Mouse (Mus musculus): ENCODE data around the gene Pgrmc2. TPM values are rescaled to one million over a fixed set of nuclear protein-coding genes. Genes with fewer than 3 reads are reported as not detected.
A peak's percentile ranks its signal among the peaks of the same experiment; 100 is the strongest.

Pgrmc2 gene
- polyA plus RNA-seq (2015; fragmentation: Nextera tagmentation; extraction: Ambion mirVana) = 28.6 and 28.8 TPM in 2 replicates

DNA sequence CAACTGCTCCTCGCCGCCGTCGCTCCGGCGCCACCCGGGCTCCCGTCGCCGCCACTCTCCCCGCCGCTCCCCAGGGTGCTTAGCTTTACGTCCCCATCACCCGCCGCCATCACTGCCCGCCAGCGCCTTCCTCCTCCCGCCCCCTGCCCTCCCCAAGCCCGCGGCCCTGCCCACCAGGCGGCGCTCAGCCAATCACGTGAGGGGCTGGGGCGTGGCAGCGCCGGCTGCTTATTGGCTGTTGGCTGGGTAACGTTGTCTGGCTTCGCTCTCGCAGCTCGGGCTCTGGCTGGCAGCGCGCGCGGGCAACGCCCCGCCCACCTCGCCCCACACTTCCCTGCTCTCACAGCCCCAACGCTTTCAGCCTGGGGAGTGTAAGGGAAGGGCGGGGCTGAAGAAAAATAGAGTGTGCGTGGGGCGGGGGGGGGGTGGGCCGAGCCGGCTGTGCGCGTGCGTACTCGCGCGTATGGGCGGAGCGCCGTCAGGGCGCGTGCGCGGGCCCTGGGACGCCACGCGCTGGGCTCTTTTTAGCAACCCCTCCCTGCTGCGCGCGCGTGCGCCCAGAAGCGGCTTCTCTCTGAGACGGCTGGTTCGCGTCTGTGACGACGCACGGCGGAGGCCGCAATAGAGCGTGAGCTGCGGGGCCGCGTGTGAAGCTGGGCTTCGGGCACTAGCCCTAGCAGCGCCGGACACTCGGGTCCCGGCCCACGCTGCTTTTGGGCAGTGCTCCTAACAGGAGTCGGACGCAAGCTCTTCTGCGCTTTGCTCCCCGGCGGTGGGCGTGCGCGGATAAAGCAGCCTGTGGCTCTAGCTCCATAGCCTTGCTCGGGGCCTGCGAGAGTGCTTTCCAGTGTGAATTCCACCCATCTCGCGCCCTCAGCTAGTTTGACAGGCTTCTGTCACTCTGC lies at the start of gene Pgrmc2:
Pgrmc2 (minus strand) TSS at position 162 of the 905 bp plus-strand sequence.
- ATAC-seq (ENCODE audit: low FRiP score) = peak; percentile 98
- H3K36me3 ChIP-seq = no peaks in the 10 kb centered on the region
- H3K4me3 ChIP-seq = peak within 1 kb of the TSS; percentile 93
- under 1% methylated on average over 95 of the region's 95 CpGs for WGBS
- no peaks in the 10 kb centered on the region for H3K9me3 ChIP-seq
- peak within 1 kb of the TSS; percentile 89 for H3K9ac ChIP-seq
- H3K27ac ChIP-seq = peak within 1 kb of the TSS; percentile 94
- no peaks in the 10 kb centered on the region for H3K27me3 ChIP-seq
- H3K4me2 ChIP-seq = peak within 1 kb of the TSS; percentile 82
- H3K4me1 ChIP-seq (replicated peaks) = peaks cover 27% of the 10 kb centered on the region

DNA sequence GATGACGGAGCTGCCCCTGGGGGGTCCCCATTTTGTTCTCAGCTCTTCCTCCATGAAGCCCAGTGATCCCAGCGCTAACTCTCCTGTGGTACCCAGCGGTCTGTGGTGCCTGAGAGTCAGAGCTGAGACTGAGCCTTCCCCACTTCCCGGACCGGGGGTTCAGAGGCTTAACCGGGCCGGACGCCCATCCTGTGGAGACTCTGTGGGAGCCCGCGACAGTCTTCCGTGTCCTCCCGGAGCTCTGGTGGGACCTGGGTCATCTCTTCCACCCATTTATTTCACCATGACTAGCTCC lies 41.1 kb upstream of the Pgrmc2 start:
- Histone ChIP-seq H3K9ac (no peak overlapping the region), H3K27me3 (0 out of 2 replicates have a peak, but pooled peaks cover 4% of the 10 kb centered on the region), H3K4me2 (peak overlapping the region; percentile 36), H3K27ac (no peak overlapping the region), H3K36me3 (no peaks in the 10 kb centered on the region), H3K4me1 (replicated peaks) (peaks cover 8% of the 10 kb centered on the region), H3K9me3 (no peaks in the 10 kb centered on the region), H3K4me3 (no peak overlapping the region)
- peak; percentile 54 for ATAC-seq (ENCODE audit: low FRiP score)
- 27% methylated on average over 12 of the region's 12 CpGs for WGBS

DNA sequence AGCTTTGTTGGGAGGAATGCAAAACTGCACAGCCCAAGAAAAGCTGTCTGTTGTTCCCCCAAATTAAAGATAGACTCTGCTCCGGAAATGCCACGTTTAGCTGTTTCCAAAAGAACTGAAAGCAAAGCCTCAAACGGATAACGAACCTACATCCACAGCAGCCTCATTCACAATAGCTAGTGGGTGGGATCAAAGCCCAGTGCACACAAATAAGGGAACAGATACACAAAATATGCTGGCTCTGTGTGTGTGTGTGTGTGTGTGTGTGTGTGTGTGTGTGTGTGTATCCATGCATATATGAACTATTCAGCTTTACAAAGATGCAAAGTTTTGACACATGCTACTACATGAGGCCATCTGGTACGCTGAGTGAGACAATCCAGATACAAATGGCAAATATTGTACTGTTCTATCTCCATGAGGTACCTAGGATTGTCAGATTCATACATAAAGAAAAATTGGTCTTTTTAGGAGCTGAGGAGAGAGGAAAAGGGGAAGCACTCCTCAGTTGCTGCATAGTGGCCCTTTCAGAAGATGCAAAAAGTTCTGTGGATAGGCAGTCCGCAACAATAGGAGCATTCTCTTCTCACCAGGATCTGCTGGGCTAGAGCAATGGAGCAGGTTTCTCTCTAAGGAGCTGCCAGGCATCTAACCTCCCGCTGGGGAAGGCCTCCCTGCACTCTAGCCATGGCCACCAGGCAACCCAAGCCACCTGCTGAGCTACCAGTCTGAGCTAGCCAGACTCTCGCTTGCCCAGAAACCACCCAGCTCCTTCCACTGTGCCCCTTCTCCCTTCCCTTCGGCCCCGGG lies 40.5 kb upstream of the Pgrmc2 start:
- 0 out of 2 replicates have a peak, but pooled peaks cover 4% of the 10 kb centered on the region for H3K27me3 ChIP-seq
- H3K4me2 ChIP-seq = peak overlapping the region; percentile 36
- H3K36me3 ChIP-seq = no peaks in the 10 kb centered on the region
- 25% methylated on average over 10 of the region's 10 CpGs for WGBS
- no peak overlapping the region for H3K27ac ChIP-seq
- H3K9me3 ChIP-seq = no peaks in the 10 kb centered on the region
- H3K4me3 ChIP-seq = no peak overlapping the region
- no peak overlapping the region for H3K9ac ChIP-seq
- peak; percentile 49 for ATAC-seq (ENCODE audit: low FRiP score)
- H3K4me1 ChIP-seq (replicated peaks) = peaks cover 8% of the 10 kb centered on the region

DNA sequence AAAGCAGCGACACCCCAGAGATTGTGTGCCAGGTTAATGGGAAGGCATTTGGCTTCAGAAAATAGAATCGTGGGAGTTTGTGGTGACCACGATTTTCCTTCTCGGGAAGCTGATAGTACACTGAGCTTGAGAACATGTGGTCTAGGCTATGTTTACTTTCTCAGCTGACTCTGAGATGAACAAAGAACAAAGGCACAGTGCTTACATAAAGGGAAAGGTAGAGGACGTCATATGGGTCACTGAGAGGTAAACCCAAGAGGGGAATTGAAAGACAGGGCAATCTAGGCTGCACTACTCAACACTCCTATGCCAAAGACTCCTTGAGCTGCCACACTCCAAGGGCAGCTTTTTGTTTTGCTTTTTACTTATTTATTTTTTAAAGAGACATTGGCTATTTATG lies 35.3 kb upstream of the Pgrmc2 start:
- no peak overlapping the region for H3K4me2 ChIP-seq
- 81% methylated on average over 5 of the region's 5 CpGs for WGBS
- no peak for ATAC-seq (ENCODE audit: low FRiP score)
- no peaks in the 10 kb centered on the region for H3K36me3 ChIP-seq
- H3K27ac ChIP-seq = no peak overlapping the region
- H3K4me1 ChIP-seq (replicated peaks) = no peaks in the 10 kb centered on the region
- H3K4me3 ChIP-seq = no peak overlapping the region
- H3K9me3 ChIP-seq = no peaks in the 10 kb centered on the region
- H3K9ac ChIP-seq = no peak overlapping the region
- no peaks in the 10 kb centered on the region for H3K27me3 ChIP-seq

DNA sequence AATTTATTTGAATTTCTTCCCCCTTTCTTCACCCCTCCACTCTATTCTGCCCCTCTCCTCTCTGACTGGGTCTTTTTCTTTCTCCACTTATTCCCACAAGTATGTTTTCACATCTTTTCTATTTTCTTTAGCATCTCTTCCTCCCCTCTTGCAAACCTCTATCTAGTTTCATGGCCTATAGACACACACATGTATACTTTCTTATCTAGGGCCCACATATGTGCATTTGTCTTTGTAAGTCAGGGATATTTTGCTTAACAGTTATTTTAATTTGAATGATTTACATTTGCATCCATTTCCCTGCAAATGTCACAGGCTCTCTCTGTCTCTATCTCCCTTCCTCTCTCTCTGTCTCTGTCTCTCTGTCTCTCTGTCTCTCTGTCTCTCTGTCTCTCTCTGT lies 34.6 kb upstream of the Pgrmc2 start:
- Histone ChIP-seq H3K9me3 (no peaks in the 10 kb centered on the region), H3K27me3 (no peaks in the 10 kb centered on the region), H3K4me1 (replicated peaks) (no peaks in the 10 kb centered on the region), H3K4me2 (no peak overlapping the region), H3K9ac (no peak overlapping the region), H3K4me3 (no peak overlapping the region), H3K27ac (no peak overlapping the region), H3K36me3 (no peaks in the 10 kb centered on the region)
- no peak for ATAC-seq (ENCODE audit: low FRiP score)

DNA sequence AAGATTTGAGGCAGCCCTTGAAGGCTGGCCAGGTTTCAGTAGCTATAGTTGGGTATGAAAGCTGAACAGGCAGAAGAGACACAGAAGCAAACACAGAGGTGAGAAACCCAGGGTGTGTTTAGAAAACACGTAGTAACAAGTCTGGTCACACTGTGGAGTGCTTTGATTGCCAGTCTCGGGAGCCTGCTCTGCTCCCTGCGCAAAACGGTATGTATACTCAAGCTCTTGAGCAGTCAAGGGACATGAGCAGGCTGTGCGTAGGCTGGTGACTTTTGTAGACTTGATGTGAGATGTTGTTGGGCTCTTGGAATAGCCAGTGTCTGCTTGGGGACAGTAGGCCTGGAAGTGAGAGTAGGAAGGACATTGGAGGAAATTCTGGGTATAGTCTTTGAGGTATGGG lies 30.3 kb upstream of the Pgrmc2 start:
- H3K9ac ChIP-seq = no peak overlapping the region
- peaks cover 3% of the 10 kb centered on the region; the same call in 1 of the 2 replicates for H3K4me1 ChIP-seq (replicated peaks)
- no peaks in the 10 kb centered on the region for H3K9me3 ChIP-seq
- WGBS = 92% methylated on average over 5 of the region's 5 CpGs
- no peaks in the 10 kb centered on the region for H3K27me3 ChIP-seq
- ATAC-seq (ENCODE audit: low FRiP score) = no peak
- H3K36me3 ChIP-seq = no peaks in the 10 kb centered on the region
- H3K4me2 ChIP-seq = no peak overlapping the region
- no peak overlapping the region for H3K27ac ChIP-seq
- no peak overlapping the region for H3K4me3 ChIP-seq

DNA sequence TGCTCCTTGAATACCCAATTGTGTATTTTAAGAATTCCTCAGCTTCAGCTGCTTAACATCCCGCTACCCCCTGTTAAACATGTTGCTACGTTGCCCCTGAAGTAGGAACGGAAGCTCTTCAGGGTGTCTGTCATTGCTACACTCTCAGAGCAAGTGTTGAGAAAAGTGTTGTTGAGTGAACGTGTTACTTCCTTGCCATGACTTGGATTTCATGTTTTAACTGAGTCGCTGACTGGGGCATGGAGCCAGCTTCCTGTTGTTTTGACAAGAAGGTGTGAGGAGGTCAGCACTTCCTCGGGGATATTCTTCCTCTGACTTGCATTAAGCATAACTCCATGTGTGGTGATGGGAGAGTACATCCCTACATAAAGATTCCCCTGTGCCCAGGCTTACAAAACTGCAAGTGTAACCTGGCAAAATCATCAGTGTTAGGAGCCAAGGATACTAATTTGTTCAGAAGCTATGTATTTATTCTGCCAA lies 25.5 kb upstream of the Pgrmc2 start:
- Histone ChIP-seq H3K4me3 (no peak overlapping the region), H3K4me2 (0 out of 2 replicates have a peak overlapping the region, but pooled peaks have one; percentile 4), H3K9ac (no peak overlapping the region), H3K27ac (no peak overlapping the region), H3K36me3 (no peaks in the 10 kb centered on the region), H3K4me1 (replicated peaks) (peaks cover 6% of the 10 kb centered on the region; the same call in 1 of the 2 replicates), H3K27me3 (no peaks in the 10 kb centered on the region), H3K9me3 (no peaks in the 10 kb centered on the region)
- no peak for ATAC-seq (ENCODE audit: low FRiP score)
- 55% methylated on average over 6 of the region's 6 CpGs for WGBS

DNA sequence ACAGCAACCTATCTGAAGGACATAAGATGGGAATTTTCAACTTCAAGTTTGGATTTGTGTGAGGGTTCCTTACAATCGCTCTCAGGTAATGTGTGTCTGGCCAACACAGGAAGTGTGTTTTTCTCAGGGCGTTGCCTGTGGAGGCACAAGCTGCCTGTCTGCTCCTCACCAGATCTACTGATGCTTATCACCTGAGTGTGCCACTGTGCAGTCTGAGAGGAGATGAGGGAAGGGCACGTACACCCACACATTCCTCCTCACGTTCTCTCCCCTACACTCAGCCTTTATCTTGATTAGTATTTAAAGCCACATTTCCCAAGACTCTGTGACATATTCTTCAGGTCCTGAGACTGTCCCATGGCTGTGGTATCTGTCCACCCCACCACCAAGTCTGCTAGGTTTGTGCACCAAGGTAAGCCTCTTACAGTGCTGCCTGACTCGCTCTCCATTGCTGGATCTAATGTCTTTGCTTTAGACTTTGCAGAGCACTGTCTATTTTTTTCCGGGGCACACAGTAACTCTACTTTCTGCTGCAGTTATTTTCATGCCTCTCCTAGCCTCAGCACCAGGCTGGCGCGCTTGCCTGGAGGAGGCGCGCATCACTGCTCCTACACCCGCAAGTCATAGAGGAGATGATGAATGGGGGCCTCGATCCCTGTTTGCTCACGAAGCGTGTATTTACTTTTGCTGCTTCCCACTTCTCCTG lies 24.9 kb upstream of the Pgrmc2 start:
- H3K36me3 ChIP-seq = no peaks in the 10 kb centered on the region
- WGBS = 72% methylated on average over 14 of the region's 14 CpGs
- no peaks in the 10 kb centered on the region for H3K9me3 ChIP-seq
- H3K27me3 ChIP-seq = no peaks in the 10 kb centered on the region
- H3K4me2 ChIP-seq = 0 out of 2 replicates have a peak overlapping the region, but pooled peaks have one; percentile 4
- no peak for ATAC-seq (ENCODE audit: low FRiP score)
- H3K4me3 ChIP-seq = no peak overlapping the region
- no peak overlapping the region for H3K9ac ChIP-seq
- H3K27ac ChIP-seq = no peak overlapping the region
- peaks cover 6% of the 10 kb centered on the region; the same call in 1 of the 2 replicates for H3K4me1 ChIP-seq (replicated peaks)

DNA sequence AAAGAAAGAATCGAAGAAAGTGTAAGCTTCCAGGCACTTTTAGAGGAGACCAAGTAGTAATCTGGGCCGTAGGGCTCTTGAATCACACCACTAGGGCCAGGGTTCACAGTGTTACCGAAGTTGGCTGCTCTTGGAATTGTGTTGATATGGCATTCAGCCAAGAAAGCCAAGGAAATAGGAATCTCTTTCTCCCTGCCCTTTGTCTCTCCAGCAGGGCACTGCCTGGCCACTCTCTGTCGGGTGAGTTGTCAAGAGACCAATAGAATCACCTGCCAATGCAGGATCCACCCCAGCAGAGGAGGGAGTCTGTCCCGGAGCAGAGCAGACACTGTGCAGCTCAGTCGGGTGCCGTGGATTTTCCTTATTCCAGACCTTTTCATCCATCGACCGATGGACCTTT lies 19.1 kb upstream of the Pgrmc2 start:
- Histone ChIP-seq H3K4me1 (replicated peaks) (no peaks in the 10 kb centered on the region), H3K4me2 (no peak overlapping the region), H3K27ac (no peak overlapping the region), H3K27me3 (no peaks in the 10 kb centered on the region), H3K4me3 (no peak overlapping the region), H3K9me3 (no peaks in the 10 kb centered on the region), H3K9ac (no peak overlapping the region), H3K36me3 (no peaks in the 10 kb centered on the region)
- WGBS = 87% methylated on average over 9 of the region's 9 CpGs
- no peak for ATAC-seq (ENCODE audit: low FRiP score)

DNA sequence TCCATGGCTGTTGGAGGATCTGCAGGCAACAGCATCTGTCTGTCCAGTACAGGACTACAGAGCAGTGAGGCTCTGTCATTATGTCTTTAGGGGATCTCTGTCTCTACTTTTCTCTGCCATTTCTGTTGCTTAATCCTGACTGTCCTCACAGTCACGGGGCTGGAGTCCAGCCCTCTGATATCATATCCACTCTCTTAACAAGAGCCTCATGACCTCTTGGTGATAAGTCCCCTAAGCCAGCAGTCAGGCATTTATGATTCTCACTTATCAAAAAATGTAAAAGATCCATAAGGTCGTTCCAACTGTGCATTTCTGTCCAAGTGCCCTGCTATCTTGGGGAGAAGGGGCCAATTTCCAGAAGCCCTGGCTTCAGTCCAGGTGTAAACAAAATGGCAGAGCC lies 17.3 kb upstream of the Pgrmc2 start:
- H3K4me3 ChIP-seq = no peak overlapping the region
- no peaks in the 10 kb centered on the region for H3K36me3 ChIP-seq
- 73% methylated on average over 2 of the region's 2 CpGs for WGBS
- no peak overlapping the region for H3K27ac ChIP-seq
- H3K4me1 ChIP-seq (replicated peaks) = no peaks in the 10 kb centered on the region
- no peak overlapping the region for H3K4me2 ChIP-seq
- no peaks in the 10 kb centered on the region for H3K9me3 ChIP-seq
- H3K27me3 ChIP-seq = no peaks in the 10 kb centered on the region
- no peak for ATAC-seq (ENCODE audit: low FRiP score)
- no peak overlapping the region for H3K9ac ChIP-seq

DNA sequence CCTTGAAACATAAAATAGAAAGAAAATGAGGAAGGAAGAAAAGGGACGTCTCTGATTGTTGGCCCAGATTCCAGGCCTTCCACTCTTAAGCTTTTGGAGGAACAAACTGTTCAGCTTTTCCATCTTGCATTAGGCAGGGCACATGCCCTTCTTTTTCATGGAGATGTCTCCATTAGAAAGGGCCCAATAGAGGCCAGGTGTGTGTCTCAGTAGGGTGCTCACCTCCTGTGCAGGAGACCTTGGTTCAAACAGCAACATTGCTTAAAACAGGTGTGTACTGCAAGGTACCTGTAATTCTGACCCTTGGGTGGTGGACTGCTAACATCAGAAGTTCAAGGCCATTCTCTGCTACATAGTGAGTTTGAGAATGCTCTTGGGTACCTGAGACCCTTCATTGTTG lies 16.8 kb upstream of the Pgrmc2 start:
- no peak overlapping the region for H3K27ac ChIP-seq
- H3K4me2 ChIP-seq = no peak overlapping the region
- no peaks in the 10 kb centered on the region for H3K4me1 ChIP-seq (replicated peaks)
- H3K36me3 ChIP-seq = no peaks in the 10 kb centered on the region
- H3K9ac ChIP-seq = no peak overlapping the region
- no peak for ATAC-seq (ENCODE audit: low FRiP score)
- H3K9me3 ChIP-seq = no peaks in the 10 kb centered on the region
- WGBS = 73% methylated on average over 1 of the region's 1 CpGs
- no peak overlapping the region for H3K4me3 ChIP-seq
- H3K27me3 ChIP-seq = no peaks in the 10 kb centered on the region

DNA sequence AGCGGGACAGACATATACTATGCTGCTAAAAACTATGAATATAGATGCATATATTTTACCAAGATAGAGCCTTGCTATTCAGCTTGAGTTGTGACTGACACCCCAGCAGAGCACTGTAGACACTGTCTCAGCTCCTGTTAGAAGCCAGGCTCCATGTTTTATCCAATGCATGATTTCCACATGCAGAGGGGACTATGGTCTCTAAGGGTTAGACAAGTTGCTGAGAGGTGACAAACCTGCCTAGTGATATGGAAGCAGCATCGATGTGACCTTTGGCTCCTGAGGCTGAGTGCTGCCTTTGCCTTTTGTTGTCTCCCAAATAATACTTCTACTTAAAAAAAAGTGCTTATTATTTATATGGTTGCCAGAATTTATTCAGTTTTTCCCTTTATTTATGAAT lies 10.4 kb upstream of the Pgrmc2 start:
- 92% methylated on average over 2 of the region's 2 CpGs for WGBS
- Histone ChIP-seq H3K27me3 (no peaks in the 10 kb centered on the region), H3K27ac (no peak overlapping the region), H3K4me3 (no peak overlapping the region), H3K4me2 (no peak overlapping the region), H3K9me3 (no peaks in the 10 kb centered on the region), H3K4me1 (replicated peaks) (no peaks in the 10 kb centered on the region), H3K9ac (no peak overlapping the region), H3K36me3 (no peaks in the 10 kb centered on the region)
- no peak for ATAC-seq (ENCODE audit: low FRiP score)
